Mouse (Mus musculus): Measurements from ENCODE around the gene Mmp27. TPM values are rescaled to one million over a fixed set of nuclear protein-coding genes. Genes with fewer than 3 reads are reported as not detected.

The Mmp27 gene
- 0.79 TPM for polyA plus RNA-seq (2014; fragmentation: Illumina TruSeq; extraction: RNeasy Lipid Tissue Mini Kit (QIAGEN cat#74804); ENCODE audit: insufficient read depth, low read depth, low replicate concordance)

DNA sequence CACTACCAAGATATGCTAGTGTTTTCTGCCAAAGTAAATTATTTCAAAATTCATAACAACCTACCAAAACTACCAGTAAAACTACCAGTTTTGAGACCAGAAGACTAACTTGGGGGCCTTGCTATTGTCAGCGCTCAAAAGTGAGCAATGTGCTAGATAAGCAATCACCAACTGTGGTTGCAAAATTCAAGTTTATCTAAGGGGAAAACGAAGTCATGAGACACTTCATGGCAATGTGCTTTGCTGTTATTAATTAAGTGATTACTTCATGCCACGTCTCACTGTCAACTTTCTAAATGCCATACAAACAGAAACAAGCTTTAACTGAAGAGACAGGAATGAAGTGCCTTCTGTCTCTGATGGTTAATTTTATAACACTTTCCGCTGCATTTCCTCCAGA is at the start of gene Mmp27:
Gene Mmp27 (plus strand): TSS at position 235 of the 400 bp plus-strand sequence.

DNA sequence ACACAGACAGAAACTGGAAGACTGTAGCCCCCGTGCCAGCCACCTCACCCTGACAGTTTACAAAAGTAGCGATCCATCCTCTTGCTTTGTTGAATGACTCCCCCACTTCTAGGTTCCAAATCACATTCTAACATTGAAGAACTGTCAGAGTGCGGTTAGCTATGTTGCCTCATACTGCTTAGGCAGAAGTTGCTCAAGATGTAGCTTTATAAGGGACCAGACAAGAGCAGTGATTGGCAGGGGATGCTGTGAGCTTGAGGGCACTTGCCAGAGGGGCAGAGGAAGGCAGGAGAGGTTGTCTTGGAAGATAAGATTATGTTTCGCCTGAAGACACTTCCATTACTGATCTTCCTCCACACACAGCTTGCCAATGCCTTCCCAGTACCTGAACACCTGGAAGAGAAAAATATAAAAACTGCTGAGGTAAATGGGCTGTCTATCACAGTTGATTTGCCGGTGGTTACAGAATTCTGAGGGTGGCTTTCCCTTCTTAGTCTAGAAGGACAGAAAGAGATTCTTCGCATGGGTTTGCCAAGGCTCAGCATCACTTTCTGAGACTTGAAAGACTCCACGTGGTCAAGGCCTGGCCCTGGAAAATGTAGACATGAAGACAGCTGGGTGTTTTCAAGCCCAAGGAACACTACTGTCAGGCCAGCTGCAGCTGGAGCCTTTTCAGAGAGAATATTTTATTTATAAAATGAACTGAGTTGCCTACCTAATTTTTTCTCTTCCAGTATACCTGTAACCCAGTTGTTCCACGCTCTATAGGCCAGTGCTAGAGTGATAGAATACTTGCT is 12.8 kb upstream of the Mmp27 start, which contains the start of gene Mmp8:
Gene Mmp8 (plus strand): TSS at position 236 of the 797 bp plus-strand sequence.

DNA sequence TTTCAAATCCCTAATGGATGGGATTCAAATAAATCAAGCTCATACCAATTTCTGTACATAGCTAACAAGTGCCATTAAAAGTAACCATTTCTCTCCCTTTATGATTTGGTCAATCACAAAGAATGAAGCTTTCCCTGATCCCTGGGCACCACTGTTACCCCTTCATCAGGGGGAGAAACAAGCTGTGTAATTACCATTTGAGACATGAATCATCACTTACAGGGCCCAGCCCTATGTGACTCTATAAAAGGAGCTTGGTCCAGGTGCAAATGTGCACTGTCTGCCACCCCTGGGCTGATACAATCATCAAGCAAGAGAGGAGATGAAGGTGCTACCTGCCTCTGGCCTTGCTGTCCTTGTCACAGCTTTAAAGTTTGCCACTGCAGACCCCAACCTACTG is 56.7 kb downstream of the Mmp27 start, which contains the start of gene Mmp20:
Gene Mmp20 (plus strand): TSS at position 301 of the 400 bp plus-strand sequence.

Other genes with a start within 250 kb of the Mmp27 start
- 3.3 TPM for gene Mmp12, start 227.0 kb upstream of the Mmp27 start, polyA plus RNA-seq (2014; fragmentation: Illumina TruSeq; extraction: RNeasy Lipid Tissue Mini Kit (QIAGEN cat#74804); ENCODE audit: insufficient read depth, low read depth, low replicate concordance)
- not detected for gene Mmp1b, start 183.3 kb upstream of the Mmp27 start, polyA plus RNA-seq (2014; fragmentation: Illumina TruSeq; extraction: RNeasy Lipid Tissue Mini Kit (QIAGEN cat#74804); ENCODE audit: insufficient read depth, low read depth, low replicate concordance)
- gene Mmp3, start 125.6 kb upstream of the Mmp27 start, polyA plus RNA-seq (2014; fragmentation: Illumina TruSeq; extraction: RNeasy Lipid Tissue Mini Kit (QIAGEN cat#74804); ENCODE audit: insufficient read depth, low read depth, low replicate concordance): 37.3 TPM
- not detected for gene Mmp10, start 69.0 kb upstream of the Mmp27 start, polyA plus RNA-seq (2014; fragmentation: Illumina TruSeq; extraction: RNeasy Lipid Tissue Mini Kit (QIAGEN cat#74804); ENCODE audit: insufficient read depth, low read depth, low replicate concordance)
- 2.2 TPM for gene Mmp8, start 12.9 kb upstream of the Mmp27 start, polyA plus RNA-seq (2014; fragmentation: Illumina TruSeq; extraction: RNeasy Lipid Tissue Mini Kit (QIAGEN cat#74804); ENCODE audit: insufficient read depth, low read depth, low replicate concordance)
- not detected for gene Mmp20, start 56.8 kb downstream of the Mmp27 start, polyA plus RNA-seq (2014; fragmentation: Illumina TruSeq; extraction: RNeasy Lipid Tissue Mini Kit (QIAGEN cat#74804); ENCODE audit: insufficient read depth, low read depth, low replicate concordance)
- not detected for gene Mmp7, start 120.7 kb downstream of the Mmp27 start, polyA plus RNA-seq (2014; fragmentation: Illumina TruSeq; extraction: RNeasy Lipid Tissue Mini Kit (QIAGEN cat#74804); ENCODE audit: insufficient read depth, low read depth, low replicate concordance)
- gene Tmem123, start 192.6 kb downstream of the Mmp27 start, polyA plus RNA-seq (2014; fragmentation: Illumina TruSeq; extraction: RNeasy Lipid Tissue Mini Kit (QIAGEN cat#74804); ENCODE audit: insufficient read depth, low read depth, low replicate concordance): 79.1 TPM

All from lung, adult 10 weeks (tissue).